Mouse (Mus musculus): Measurements from ENCODE around the gene Gpm6b. TPM values are rescaled to one million over a fixed set of nuclear protein-coding genes. Genes with fewer than 3 reads are reported as not detected.

Gpm6b gene
- polyA plus RNA-seq, 1 experiment from 2014 or later, result 7.4 TPM

- H3K27ac ChIP-seq, result no peak overlapping the region
- no peaks in the 10 kb centered on the region for H3K9me3 ChIP-seq (replicated peaks)
- no peaks in the 10 kb centered on the region for H3K36me3 ChIP-seq
- no peak for DNase-seq (ENCODE audit: low spot score)
- H3K27me3 ChIP-seq (ENCODE audit: low read depth, poor library complexity, severe bottlenecking), result peaks cover 87% of the 10 kb centered on the region
- no peak overlapping the region for H3K4me3 ChIP-seq
- 79% methylated on average over 3 of the region's 3 CpGs for whole genome bisulfite sequencing
- H3K4me1 ChIP-seq, result no peaks in the 10 kb centered on the region
These were observed 146.2 kb downstream of the Gpm6b start for GRCm38 (mm10) chrX:166384935-166385334.

GRCm38 (mm10) chrX:166386656-166387055, 147.9 kb downstream of the Gpm6b start:
- no peak overlapping the region for H3K27ac ChIP-seq
- no peaks in the 10 kb centered on the region for H3K9me3 ChIP-seq (replicated peaks)
- peaks cover 86% of the 10 kb centered on the region for H3K27me3 ChIP-seq (ENCODE audit: low read depth, poor library complexity, severe bottlenecking)
- H3K4me1 ChIP-seq, result no peaks in the 10 kb centered on the region
- DNase-seq (ENCODE audit: low spot score), result no peak
- 90% methylated on average over 6 of the region's 6 CpGs for WGBS
- H3K4me3 ChIP-seq, result no peak overlapping the region
- no peaks in the 10 kb centered on the region for H3K36me3 ChIP-seq

- WGBS, result 75% methylated on average over 1 of the region's 1 CpGs
- Histone ChIP-seq H3K9me3 (replicated peaks) (no peaks in the 10 kb centered on the region), H3K27me3 (ENCODE audit: low read depth, poor library complexity, severe bottlenecking) (peaks cover 74% of the 10 kb centered on the region), H3K4me3 (no peak overlapping the region), H3K27ac (no peak overlapping the region), H3K36me3 (0 out of 2 replicates have a peak, but pooled peaks cover 4% of the 10 kb centered on the region), H3K4me1 (no peaks in the 10 kb centered on the region)
- no peak for DNase-seq (ENCODE audit: low spot score)
These were observed 155.0 kb downstream of the Gpm6b start for GRCm38 (mm10) chrX:166393753-166394152.

GRCm38 (mm10) chrX:166407865-166408264, 169.2 kb downstream of the Gpm6b start:
- H3K27me3 ChIP-seq (ENCODE audit: low read depth, poor library complexity, severe bottlenecking), result peaks cover 87% of the 10 kb centered on the region
- H3K9me3 ChIP-seq (replicated peaks), result no peaks in the 10 kb centered on the region
- no peaks in the 10 kb centered on the region for H3K4me1 ChIP-seq
- peaks cover 34% of the 10 kb centered on the region for H3K36me3 ChIP-seq
- no peak overlapping the region for H3K27ac ChIP-seq
- DNase-seq (ENCODE audit: low spot score), result no peak
- no peak overlapping the region for H3K4me3 ChIP-seq

- H3K4me3 ChIP-seq, result no peak overlapping the region
- DNase-seq (ENCODE audit: low spot score), result no peak
- H3K36me3 ChIP-seq, result peaks cover 4% of the 10 kb centered on the region; the same call in 1 of the 2 replicates
- no peaks in the 10 kb centered on the region for H3K9me3 ChIP-seq (replicated peaks)
- H3K27ac ChIP-seq, result no peak overlapping the region
- H3K27me3 ChIP-seq (ENCODE audit: low read depth, poor library complexity, severe bottlenecking), result peaks cover 22% of the 10 kb centered on the region
- H3K4me1 ChIP-seq, result no peaks in the 10 kb centered on the region
- 85% methylated on average over 5 of the region's 6 CpGs for WGBS
These were observed 177.5 kb downstream of the Gpm6b start for GRCm38 (mm10) chrX:166416196-166416595.

GRCm38 (mm10) chrX:166434812-166435211, 196.1 kb downstream of the Gpm6b start:
- H3K27me3 ChIP-seq (ENCODE audit: low read depth, poor library complexity, severe bottlenecking), result peaks cover 56% of the 10 kb centered on the region
- DNase-seq (ENCODE audit: low spot score), result no peak
- 38% methylated on average over 2 of the region's 2 CpGs for WGBS
- H3K4me1 ChIP-seq, result no peaks in the 10 kb centered on the region; the same call in 1 of the 2 replicates
- no peaks in the 10 kb centered on the region for H3K9me3 ChIP-seq (replicated peaks)
- peaks cover 2% of the 10 kb centered on the region; the same call in 1 of the 2 replicates for H3K36me3 ChIP-seq
- no peak overlapping the region for H3K4me3 ChIP-seq
- no peak overlapping the region for H3K27ac ChIP-seq

Other genes starting within 250 kb of the Gpm6b start
- gene Gemin8, start 68.5 kb upstream of the Gpm6b start, polyA plus RNA-seq (2016; fragmentation: Nextera tagmentation; extraction: Ambion mirVana), result 13.3 and 19.5 TPM in 2 replicates
- gene Trappc2, start 201.7 kb downstream of the Gpm6b start, polyA plus RNA-seq (2016; fragmentation: Nextera tagmentation; extraction: Ambion mirVana), result 15.3 and 18.9 TPM in 2 replicates
- gene Ofd1, start 201.8 kb downstream of the Gpm6b start, polyA plus RNA-seq (2016; fragmentation: Nextera tagmentation; extraction: Ambion mirVana), result 6.7 and 8.6 TPM in 2 replicates
- 39.9 and 42.7 TPM in 2 replicates for gene Rab9, start 241.0 kb downstream of the Gpm6b start, polyA plus RNA-seq (2016; fragmentation: Nextera tagmentation; extraction: Ambion mirVana)